Mouse (Mus musculus) kidney, adult 18-20 months (tissue): Measurements from ENCODE around the gene Nrsn1.
"Not testable (repeated sequence)": the region's sequence is repeated elsewhere in the genome, so short reads cannot be mapped to it uniquely, and the experiment has no call there.

Experiments
- DNase-seq: peaks from one replicate; pipeline ENCODE4 v3.0.0; 2021

Gene Nrsn1

GRCm38 (mm10) chr13:25270402-25270801 lies at the start of gene Nrsn1:
TSS of gene Nrsn1 (minus strand) at chr13:25270502.
- DNase-seq: not testable (repeated sequence)

- no peak for DNase-seq
These were observed 41.8 kb upstream of the Nrsn1 start for GRCm38 (mm10) chr13:25312059-25312458.

GRCm38 (mm10) chr13:25310068-25310467 lies 39.8 kb upstream of the Nrsn1 start:
- DNase-seq: no peak

- DNase-seq: no peak
These were observed 18.4 kb upstream of the Nrsn1 start for GRCm38 (mm10) chr13:25288736-25289135.

GRCm38 (mm10) chr13:25274934-25275565 lies 4.7 kb upstream of the Nrsn1 start:
- no peak for DNase-seq

- DNase-seq: no peak
These were observed 1.9 kb upstream of the Nrsn1 start for GRCm38 (mm10) chr13:25272189-25272588.

- DNase-seq: no peak
These were observed 583 bp downstream of the Nrsn1 start for GRCm38 (mm10) chr13:25269569-25270268.

GRCm38 (mm10) chr13:25269039-25269438 lies 1.3 kb downstream of the Nrsn1 start:
- peak; percentile 53 for DNase-seq

- DNase-seq: no peak
These were observed 7.6 kb downstream of the Nrsn1 start for GRCm38 (mm10) chr13:25262748-25263147.

GRCm38 (mm10) chr13:25257608-25258007 lies 12.7 kb downstream of the Nrsn1 start:
- no peak for DNase-seq

GRCm38 (mm10) chr13:25254478-25255263 lies 15.6 kb downstream of the Nrsn1 start:
- no peak for DNase-seq

- no peak for DNase-seq
These were observed 18.4 kb downstream of the Nrsn1 start for GRCm38 (mm10) chr13:25251893-25252292.

GRCm38 (mm10) chr13:25220186-25220787 lies 50.0 kb downstream of the Nrsn1 start:
- DNase-seq: no peak

- DNase-seq: no peak
These were observed 51.9 kb downstream of the Nrsn1 start for GRCm38 (mm10) chr13:25218394-25218793.

GRCm38 (mm10) chr13:25206950-25207349 lies 63.4 kb downstream of the Nrsn1 start:
- DNase-seq: no peak
